Mouse (Mus musculus): ENCODE data around the gene Igsf21.

The Igsf21 gene

GRCm38 (mm10) chr4:140246180-140247005 is at the start of gene Igsf21:
Gene Igsf21 (minus strand): TSS chr4:140246784.
- DNase-seq, result no peak

- DNase-seq, result no peak
Measured at GRCm38 (mm10) chr4:140285726-140286316, 39.2 kb upstream of the Igsf21 start.

- DNase-seq, result peak; percentile 62
Measured at GRCm38 (mm10) chr4:140283398-140283797, 36.8 kb upstream of the Igsf21 start.

- DNase-seq, result no peak
Measured at GRCm38 (mm10) chr4:140278269-140278668, 31.7 kb upstream of the Igsf21 start.

GRCm38 (mm10) chr4:140271913-140272312 is 25.3 kb upstream of the Igsf21 start:
- no peak for DNase-seq

- no peak for DNase-seq
Measured at GRCm38 (mm10) chr4:140270451-140270850, 23.9 kb upstream of the Igsf21 start.

- no peak for DNase-seq
Measured at GRCm38 (mm10) chr4:140269184-140269840, 22.7 kb upstream of the Igsf21 start.

GRCm38 (mm10) chr4:140267835-140268234 is 21.3 kb upstream of the Igsf21 start:
- DNase-seq, result no peak

- no peak for DNase-seq
Measured at GRCm38 (mm10) chr4:140267086-140267485, 20.5 kb upstream of the Igsf21 start.

- peak; percentile 74 for DNase-seq
Measured at GRCm38 (mm10) chr4:140258968-140259367, 12.4 kb upstream of the Igsf21 start.

GRCm38 (mm10) chr4:140252369-140252768 is 5.8 kb upstream of the Igsf21 start:
- peak; percentile 18 for DNase-seq

GRCm38 (mm10) chr4:140249011-140249744 is 2.6 kb upstream of the Igsf21 start:
- DNase-seq, result peak; percentile 56

- no peak for DNase-seq
Measured at GRCm38 (mm10) chr4:140248396-140248795, 1.8 kb upstream of the Igsf21 start.

GRCm38 (mm10) chr4:140247006-140248003 is 721 bp upstream of the Igsf21 start:
- no peak for DNase-seq

GRCm38 (mm10) chr4:140245286-140246179 is 1.1 kb downstream of the Igsf21 start:
- no peak for DNase-seq

GRCm38 (mm10) chr4:140244835-140245234 is 1.7 kb downstream of the Igsf21 start:
- DNase-seq, result no peak

- DNase-seq, result no peak
Measured at GRCm38 (mm10) chr4:140244161-140244813, 2.3 kb downstream of the Igsf21 start.

- DNase-seq, result no peak
Measured at GRCm38 (mm10) chr4:140243231-140243630, 3.4 kb downstream of the Igsf21 start.

- no peak for DNase-seq
Measured at GRCm38 (mm10) chr4:140242291-140242690, 4.3 kb downstream of the Igsf21 start.

- no peak for DNase-seq
Measured at GRCm38 (mm10) chr4:140237305-140237741, 9.3 kb downstream of the Igsf21 start.

Measured in lung, postnatal 10 days (tissue).